Mouse (Mus musculus): ENCODE measurements around the gene Gfra1. TPM values are rescaled to one million over a fixed set of nuclear protein-coding genes. Genes with fewer than 3 reads are reported as not detected.

Gene Gfra1
- total RNA-seq, 2 experiments from 2014 or later, result 0.08 to 0.20 TPM

DNA sequence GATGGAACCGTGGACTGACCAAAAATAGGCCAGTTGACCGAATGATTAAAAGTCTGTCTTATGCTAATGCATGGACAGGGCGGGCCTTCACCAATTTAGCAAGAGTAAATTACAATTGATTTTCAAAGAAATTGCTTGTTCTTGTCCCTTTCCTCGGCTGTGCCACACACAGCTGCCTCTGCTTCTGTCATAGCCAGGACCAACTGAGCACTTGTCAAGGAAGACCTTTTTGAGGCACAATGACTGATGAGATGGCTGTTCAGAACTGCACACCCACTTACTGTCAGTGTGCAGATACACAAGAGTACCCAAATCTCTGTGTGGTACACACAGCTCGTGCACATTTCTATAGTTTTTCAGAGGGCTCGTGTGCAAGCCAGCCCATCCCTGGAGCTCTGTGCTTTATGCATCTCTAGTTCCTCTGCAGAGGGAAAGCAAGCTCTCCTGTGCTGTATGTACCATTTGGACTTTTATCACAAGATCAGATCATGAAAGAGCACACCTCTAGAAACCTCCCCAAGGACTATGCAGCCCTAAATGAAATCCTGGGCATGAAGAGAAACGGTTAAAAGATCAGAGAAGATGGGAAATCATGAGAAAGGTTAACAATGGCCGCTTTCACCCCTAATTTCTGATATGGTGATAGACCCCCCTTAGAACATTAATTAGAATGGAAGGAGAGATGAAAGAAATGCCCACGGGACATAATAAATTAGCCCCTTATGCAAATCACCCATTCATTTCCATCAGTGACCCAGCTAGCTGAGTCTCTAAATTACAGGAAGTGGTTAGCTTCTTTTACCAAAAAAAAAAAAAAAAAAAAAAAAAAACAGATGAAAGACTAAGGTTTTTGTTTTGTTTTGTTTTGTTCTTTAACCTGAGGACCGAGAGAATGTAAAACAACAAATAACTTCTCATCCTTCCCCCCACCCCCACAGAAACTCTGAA is 12.7 kb downstream of the Gfra1 start:
- no peak for ATAC-seq (replicated peaks; ENCODE audit: poor library complexity)

DNA sequence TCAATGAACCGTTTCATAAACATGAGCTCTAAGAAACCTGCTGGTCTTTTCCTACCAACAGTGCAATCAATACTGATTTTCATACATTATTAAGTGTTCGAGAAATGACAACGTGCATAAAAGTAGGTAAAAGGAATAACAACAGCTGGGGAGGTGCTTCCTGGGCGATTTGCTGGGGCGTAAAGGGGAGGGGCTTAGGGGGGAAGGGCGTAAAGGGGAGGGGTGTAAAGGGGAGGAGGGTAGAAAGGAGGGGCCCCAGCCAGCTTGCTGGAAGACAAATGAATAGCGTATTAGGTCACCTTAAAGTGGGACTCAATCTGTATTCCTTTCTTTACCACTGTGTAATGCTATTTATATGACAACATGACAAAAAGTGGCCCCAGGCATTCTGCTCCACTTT is 13.9 kb downstream of the Gfra1 start:
- no peak for ATAC-seq (replicated peaks; ENCODE audit: poor library complexity)

DNA sequence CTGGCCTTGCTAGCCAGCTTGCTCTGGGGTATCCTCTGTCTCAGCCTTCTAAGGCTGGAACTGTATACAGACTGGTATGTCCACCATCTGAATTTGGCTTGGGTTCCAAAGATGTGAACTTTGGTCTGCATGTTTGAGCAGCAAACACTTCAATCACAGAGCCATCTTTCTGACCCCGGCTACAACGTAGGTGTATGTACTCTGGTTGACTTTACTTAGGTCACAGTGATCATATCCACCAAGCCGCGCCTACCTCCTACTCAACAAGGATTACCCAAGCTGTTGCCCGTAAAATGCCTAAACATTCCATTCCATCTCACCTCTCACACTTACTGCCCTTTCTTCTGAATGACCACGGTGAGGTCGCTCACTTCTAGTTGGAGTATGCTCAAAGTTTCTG is 14.5 kb downstream of the Gfra1 start:
- no peak for ATAC-seq (replicated peaks; ENCODE audit: poor library complexity)

DNA sequence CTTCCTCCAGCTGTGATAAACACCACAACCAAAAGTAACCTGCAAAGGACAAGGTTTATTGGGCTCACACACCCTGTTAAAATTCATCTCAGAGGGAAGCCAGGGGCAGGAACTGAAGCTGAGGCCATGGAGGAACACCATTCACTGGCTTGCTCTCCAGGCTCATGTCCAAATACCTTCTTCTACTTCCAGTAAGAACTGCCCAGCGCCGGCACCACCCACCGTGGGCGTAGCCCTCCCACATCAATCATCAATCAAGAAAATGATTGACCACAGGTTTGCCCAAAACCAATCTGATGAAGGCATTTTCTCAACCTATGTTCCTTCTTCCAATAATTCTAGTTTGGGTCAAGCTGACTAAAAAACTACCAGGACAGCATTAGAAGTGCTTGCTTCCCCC is 16.9 kb downstream of the Gfra1 start:
- ATAC-seq (replicated peaks; ENCODE audit: poor library complexity), result no peak

DNA sequence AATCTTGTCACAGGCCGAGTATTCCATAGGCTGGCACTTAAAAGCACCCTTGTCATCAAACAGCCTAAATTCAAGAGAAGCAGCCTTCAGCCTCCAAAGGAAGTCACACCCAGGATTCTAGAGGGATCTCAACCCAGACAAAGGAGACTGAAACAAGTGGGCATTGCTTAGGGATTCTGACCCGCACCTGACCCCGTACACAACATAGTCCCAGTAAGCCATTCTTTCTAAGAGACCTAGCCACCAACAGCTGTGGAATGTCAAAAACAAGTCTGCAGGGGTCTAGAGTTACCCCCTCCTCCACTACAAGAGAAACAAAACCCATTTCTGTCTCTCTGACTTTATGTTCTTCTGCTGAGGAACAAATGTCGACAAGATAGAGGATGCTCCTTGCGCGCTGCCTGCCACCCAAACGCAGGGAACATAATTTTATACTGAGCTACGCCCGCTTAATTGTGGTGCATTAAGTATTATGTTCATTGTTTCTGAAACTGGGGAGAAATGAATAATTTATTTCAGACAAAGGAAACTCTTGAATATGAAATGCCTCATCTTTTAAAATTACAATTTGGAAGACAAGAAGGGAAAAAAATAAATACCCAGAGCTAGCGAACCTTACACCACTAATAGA is 18.2 kb downstream of the Gfra1 start:
- ATAC-seq (replicated peaks; ENCODE audit: poor library complexity), result no peak

DNA sequence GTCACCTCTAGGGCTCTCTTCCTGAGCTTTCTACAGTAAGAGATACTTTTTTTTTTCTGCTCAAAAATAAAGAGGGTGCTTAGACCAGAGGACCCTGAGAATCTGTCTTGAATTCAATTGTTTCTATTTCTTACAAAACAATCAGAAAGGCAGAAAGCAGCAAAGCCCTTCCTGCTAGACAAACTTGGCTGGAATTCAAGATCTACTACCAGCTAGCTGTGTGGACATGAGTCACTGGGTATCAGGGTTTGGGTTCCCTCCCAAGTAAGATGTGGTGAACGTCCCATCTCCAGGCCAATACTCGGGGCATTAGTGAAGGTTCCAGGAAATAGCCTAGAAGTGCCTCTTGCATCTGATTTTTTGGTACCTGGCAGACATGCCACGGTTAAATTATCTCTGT is 18.8 kb downstream of the Gfra1 start:
- no peak for ATAC-seq (replicated peaks; ENCODE audit: poor library complexity)

DNA sequence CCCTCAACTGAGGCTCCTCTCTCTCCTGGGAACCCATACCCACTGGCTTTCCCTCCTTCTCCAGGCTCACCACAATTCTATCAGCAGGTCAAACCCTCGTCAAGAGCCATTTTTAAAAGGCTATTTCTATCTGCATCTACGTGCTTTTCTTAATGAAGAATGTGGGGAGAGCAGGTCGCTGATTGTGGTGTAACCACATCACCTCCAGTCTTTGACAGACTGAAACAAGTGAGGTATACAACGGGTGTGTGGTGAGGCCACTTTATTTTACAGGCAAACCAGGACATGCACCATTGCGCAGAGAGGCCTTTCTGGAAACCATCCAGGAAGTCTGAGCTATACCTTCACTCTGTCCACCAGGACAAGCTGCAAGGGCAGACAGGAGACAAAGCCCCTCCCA is 19.8 kb downstream of the Gfra1 start:
- ATAC-seq (replicated peaks; ENCODE audit: poor library complexity), result no peak

DNA sequence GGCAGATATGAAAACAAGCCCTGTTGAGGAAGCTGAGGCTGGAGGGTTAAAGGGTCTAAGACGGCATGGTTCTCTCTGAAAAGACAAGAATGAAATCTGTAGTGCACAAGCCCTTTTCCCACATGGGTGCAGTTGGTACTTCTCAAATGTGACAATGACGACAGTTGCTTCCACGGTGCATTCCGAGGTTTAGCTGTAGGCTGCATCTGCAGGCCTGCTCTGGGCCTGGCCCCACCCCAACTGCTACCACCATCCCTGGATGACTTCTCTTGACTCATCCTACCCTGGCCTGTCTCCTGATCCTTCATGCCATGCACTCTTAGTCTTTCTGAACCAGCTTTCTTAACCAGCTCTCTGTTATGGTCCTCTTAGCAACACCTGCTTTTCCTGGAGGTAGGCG is 22.9 kb downstream of the Gfra1 start:
- no peak for ATAC-seq (replicated peaks; ENCODE audit: poor library complexity)

DNA sequence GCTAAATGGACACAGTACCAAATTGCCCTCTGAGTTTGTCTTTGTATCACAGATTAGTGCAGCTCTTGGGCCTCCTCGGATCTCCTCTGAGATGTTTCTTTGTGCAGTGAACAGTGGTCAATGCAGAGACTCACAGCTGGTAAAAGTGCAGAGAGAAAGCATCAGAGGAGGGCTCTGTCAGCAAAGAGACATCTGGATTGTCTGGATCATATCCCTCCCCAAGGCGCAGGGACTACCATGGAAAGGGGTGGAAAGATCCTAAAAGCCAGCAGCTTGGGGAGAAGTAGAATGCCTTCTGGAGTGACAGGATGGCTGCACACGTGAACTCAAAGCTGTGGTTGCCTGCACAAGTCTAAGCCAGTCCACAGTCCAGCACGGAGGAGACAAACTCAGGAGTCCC is 27.2 kb downstream of the Gfra1 start:
- ATAC-seq (replicated peaks; ENCODE audit: poor library complexity), result no peak

DNA sequence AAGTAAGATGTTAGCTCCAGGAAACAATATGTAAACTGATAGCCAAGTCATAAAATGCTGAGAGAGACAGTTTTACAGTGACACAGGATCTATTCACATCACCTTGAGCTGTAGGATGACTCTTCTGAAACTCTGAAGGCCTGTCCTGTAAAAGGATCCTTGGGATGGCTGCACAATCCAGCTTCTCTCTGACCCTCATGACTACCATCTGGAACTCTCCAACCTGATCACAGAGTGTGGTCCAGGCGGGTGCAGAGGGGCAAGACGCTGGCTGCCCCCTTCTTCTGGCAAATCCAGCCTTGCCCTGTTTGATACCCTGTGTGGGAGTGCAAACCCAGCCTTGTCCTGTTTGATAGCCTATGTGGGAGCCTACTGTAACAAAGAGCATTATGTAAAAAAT is 28.4 kb downstream of the Gfra1 start:
- no peak for ATAC-seq (replicated peaks; ENCODE audit: poor library complexity)

DNA sequence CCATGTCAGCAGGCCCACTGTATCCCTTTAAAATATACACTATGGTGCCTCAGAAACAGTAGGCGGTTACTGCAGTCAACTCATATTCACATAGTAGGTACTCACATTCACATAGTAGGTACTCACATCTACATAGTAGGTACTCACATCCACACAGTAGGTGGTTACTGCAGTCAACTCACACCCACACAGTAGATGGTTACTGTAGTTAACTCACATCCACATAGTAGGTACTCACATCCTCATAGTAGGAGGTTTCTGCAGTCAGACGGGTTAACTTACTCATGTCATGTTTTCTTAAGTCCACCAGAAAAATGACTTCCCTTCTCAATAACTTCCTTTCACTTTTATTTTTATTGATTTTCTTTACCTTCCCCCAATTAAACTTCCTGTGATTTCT is 30.8 kb downstream of the Gfra1 start:
- no peak for ATAC-seq (replicated peaks; ENCODE audit: poor library complexity)

DNA sequence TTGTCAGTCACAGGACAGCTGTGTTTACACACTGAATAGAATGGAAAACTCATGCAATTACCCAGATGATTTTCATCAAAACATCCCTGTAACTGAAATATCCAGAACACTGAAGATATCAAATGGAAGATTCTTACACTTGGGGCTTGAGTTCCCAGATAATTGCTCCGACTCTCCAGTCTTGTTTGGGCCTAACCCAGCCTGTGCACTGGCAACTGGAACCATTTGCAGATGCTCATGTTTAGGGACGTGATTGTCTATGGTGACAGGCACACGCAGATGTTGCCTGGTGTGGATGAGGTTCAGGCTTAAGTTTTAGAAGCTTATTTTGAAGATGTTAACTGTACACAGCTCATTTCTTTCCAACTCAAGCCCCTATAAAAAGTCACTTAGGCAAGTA is 31.5 kb downstream of the Gfra1 start:
- no peak for ATAC-seq (replicated peaks; ENCODE audit: poor library complexity)

DNA sequence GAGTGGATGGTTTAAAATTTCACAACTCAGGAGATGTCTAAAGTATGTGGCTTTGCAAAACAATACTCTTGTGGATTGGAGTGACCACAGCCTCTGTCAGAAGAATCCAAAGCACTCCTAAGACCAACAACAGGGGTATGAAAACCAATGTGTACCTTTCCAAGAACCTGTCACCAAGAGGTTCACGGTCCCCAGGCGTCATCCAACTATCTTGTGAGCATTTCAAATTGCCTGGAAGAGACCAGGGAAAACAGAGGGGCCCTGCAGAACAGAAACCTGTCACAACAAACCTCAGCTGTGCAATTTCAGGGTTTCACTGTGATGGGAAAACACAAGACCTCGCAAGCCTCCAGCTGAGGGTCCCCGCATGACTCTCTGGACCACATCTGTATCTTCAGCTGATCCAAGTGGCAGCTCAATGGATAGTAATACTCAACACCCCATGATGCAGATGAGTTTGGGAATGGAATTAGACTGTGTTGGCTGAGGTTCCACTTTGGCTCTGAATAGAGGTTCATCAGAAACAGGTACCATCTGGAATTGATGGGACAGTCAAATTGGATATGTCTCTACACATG is 32.7 kb downstream of the Gfra1 start:
- no peak for ATAC-seq (replicated peaks; ENCODE audit: poor library complexity)

DNA sequence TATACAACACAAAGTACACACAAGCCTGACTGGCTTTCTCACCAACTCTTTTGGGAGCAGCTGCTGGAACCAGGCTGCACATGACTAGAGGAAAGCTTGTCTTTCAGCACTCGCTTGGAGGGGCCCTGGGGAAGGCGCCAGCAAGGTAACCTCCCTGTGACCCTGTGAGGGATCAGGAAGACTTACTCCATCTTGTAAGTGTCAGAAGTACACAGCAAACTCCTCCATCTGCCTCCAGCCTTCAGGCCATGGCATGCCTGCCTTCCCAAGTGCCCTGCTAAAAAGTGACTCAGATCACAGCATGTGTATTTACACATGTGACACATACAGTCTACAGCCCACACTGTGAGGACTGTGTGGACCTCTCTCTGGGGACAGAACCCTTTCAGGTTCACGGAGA is 36.0 kb downstream of the Gfra1 start:
- no peak for ATAC-seq (replicated peaks; ENCODE audit: poor library complexity)

DNA sequence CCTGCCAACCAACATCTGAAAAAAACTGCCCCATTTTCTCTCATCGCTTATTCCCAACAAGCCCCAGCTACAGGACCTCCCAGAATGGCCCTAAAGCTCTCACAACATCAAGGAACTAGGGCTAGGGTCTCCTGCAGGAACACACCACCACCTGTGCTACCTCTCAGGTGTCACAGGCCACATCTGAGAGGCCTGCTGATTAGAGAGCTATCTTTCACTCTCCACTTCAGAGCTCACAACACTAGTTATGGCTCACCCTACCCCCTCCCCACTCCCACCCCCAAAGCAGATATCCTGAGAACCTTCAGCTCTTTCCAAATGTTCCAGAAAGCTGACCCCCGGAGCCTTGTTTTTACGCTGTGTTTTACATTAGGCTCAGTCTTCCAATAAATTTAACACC is 36.4 kb downstream of the Gfra1 start:
- ATAC-seq (replicated peaks; ENCODE audit: poor library complexity), result no peak

DNA sequence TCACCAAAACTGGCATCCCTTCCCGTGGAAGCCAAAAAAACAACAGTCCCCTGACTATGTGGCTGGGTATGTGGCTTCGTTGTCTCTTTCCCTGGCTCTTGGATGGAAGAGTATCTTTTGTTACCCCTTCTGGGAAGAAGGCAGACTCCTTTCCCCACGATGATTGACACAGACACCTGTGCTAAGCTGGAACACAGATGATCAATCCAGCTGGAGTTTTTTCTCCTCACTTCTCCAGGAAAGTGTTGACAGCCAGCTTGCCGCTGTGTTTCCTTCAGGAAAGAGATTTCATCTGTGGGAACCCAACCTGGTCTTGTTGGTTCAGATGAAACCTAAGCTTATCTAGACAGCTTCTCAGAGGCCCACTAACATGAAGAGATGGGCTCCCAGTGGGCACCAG is 40.5 kb downstream of the Gfra1 start:
- no peak for ATAC-seq (replicated peaks; ENCODE audit: poor library complexity)

DNA sequence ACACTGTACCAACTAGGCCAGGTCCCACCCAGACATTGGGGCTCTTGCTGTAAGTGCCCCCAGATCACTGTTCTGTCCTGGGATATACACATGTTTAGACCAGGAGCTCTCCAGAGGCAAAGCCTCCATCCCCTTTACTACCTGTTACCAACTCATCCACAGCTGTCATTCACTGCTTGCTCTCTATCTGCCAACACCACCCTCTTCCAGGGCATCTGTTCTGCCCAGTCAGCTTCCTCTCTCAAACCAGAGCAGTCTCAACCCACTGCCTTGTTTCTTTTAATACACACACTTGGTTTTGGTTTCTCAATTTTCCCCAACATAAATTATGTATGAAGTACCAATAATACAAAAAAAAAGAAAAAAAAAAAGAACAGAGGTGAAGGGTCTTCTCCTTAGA is 41.0 kb downstream of the Gfra1 start:
- peak; percentile 45; the same call in 1 of the 2 replicates for ATAC-seq (replicated peaks; ENCODE audit: poor library complexity)

DNA sequence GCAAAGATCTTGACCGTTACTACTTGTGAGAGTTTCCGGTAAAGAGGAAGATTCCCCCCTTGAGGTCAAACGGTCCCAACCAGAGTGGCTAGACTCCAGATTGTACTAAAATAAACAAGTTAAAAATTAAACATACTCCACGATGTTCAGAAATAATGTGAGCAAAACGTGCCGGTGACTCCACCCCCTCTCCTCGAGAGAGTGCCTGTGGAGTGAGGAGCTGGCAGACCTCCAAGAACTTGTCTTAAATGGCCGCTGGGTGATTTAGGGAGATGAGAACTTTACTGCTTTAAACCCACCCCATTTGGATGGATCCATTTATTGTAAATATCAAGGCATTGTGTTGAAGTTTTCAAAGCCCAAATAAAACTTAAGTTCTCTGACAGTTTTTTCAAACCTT is 42.4 kb downstream of the Gfra1 start:
- ATAC-seq (replicated peaks; ENCODE audit: poor library complexity), result peak; percentile 83

DNA sequence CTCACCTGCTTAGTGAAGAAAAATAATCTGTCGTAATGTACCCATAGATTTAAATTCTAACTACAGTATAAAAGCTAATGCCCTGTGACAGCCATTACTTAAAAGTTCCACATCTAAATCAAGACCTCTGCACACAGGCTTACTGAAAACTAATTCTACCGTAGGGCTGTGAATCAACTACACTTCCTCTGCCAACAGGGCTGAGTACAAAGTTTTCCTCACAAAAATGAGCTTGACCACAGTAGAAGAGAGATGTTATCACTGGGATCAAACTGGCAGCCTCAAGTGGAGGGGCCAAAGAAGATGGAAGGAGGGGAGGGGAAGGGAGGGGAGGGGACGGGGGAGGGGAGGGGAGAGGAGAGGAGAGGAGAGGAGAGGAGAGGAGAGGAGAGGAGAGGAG is 42.9 kb downstream of the Gfra1 start:
- ATAC-seq (replicated peaks; ENCODE audit: poor library complexity), result 0 out of 2 replicates have a peak, but pooled peaks have one; percentile 38

DNA sequence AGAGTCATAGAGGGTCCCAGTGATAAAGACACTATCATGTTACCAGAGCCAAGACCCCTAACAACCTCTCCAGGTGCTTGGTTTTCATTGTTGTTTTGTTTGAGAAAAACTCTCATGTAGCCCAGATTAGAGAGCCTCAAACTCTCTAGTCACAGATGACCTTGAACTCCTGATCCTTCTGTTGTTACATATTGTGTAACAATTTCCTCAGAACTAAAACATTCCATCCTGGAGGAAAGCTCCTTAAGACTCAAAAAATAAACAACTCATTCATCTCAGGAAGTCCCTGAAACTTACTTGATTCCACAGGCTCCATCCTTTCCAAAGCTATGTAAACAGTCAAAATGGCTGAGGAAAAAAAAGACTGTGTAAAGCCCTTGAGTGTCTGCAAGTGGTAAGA is 49.0 kb downstream of the Gfra1 start:
- no peak for ATAC-seq (replicated peaks; ENCODE audit: poor library complexity)

DNA sequence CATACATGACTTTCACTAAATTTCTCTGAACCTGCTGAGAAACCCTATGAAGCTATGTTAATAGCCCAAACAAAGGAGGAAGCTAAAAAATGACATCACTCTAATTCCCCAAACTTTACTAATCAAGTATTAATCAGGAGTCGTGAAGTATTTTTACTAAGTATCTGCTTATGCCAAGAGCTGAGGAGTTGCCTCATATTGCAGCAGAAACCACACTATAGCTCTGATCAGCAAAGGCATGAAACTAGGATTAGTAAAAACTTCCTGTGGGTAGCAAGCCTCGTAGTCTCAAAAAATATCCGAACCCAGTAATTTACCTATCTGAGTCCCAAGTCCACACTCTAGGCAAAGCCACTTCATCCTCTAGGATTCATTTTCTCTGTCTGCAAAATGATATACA is 55.5 kb downstream of the Gfra1 start:
- ATAC-seq (replicated peaks; ENCODE audit: poor library complexity), result no peak

DNA sequence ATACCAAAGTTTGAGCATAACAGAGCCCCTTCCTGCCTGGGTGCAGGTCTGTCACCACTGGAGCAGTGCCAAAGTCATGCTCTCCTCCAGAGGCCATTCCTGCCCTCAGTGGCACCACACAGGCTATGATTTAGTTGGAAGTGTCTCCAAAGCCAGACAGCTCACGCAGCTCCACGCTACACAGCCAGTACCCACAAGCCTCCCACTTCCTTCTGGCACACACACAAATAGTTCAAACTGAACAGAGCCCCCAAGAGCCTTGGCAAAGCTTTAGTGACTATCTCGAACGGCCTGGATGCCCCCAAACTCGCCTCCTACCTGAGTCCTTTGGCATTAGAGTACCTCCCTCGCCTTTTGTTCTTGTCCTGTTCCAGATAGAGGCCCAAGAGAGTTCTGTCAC is 56.5 kb downstream of the Gfra1 start:
- peak; percentile 44 for ATAC-seq (replicated peaks; ENCODE audit: poor library complexity)

All from megakaryocyte progenitor cell, adult 5-6 weeks (primary cell).